Mouse (Mus musculus) MEL (cell line): ENCODE measurements around the gene Mpp3. TPM values are rescaled to one million over a fixed set of nuclear protein-coding genes. Genes with fewer than 3 reads are reported as not detected.

ENCODE experiments used
- DNase-seq: peaks from one replicate; pipeline ENCODE4 v3.0.0; 2011; ENCODE audit warnings: low read depth, low spot score
- H3K27ac ChIP-seq: 2 replicates; pipeline ENCODE4 v1.5.1; 2012; ENCODE audit warnings: low read depth, mild to moderate bottlenecking, control low read depth, low read length, moderate library complexity; ENCODE audit not compliant: control insufficient read depth
- H3K27me3 ChIP-seq, 2 experiments: fragments of 150-350 bp in 1 of 2; sonication (generic) in 1 of 2; 2 replicates each; pipeline ENCODE4 v1.6.1; 2012; ENCODE audit warnings: low read length in 2 of 2, mild to moderate bottlenecking in 2 of 2, improper control_type of control experiment in 1 of 2, moderate library complexity in 1 of 2; ENCODE audit not compliant: insufficient read depth in 2 of 2, control insufficient read depth in 1 of 2
- H3K36me3 ChIP-seq, 2 experiments: 2 replicates each; pipeline ENCODE4 v1.6.1; 2012 to 2014; ENCODE audit warnings: low read length in 2 of 2, improper control_type of control experiment in 1 of 2, inconsistent platforms in 1 of 2, mild to moderate bottlenecking in 1 of 2; ENCODE audit not compliant: insufficient read depth in 2 of 2, control insufficient read depth in 1 of 2
- H3K4me1 ChIP-seq, 2 experiments: fragments of 150-350 bp in 1 of 2; sonication (generic) in 1 of 2; 2 replicates each; pipeline ENCODE4 v1.6.1; 2012; ENCODE audit warnings: low read length in 2 of 2, improper control_type of control experiment in 1 of 2, mild to moderate bottlenecking in 1 of 2; ENCODE audit not compliant: insufficient read depth in 2 of 2, control insufficient read depth in 1 of 2
- H3K4me3 ChIP-seq, 2 experiments: fragments of 150-350 bp in 1 of 2; sonication (generic) in 1 of 2; 2 replicates each; pipeline ENCODE4 v1.5.1; 2012; ENCODE audit warnings: low read depth in 2 of 2, low read length in 2 of 2, mild to moderate bottlenecking in 2 of 2, moderate library complexity in 2 of 2, control low read depth in 1 of 2, improper control_type of control experiment in 1 of 2; ENCODE audit not compliant: control insufficient read depth in 1 of 2, insufficient read depth in 1 of 2
- H3K79me2 ChIP-seq: 2 replicates; pipeline ENCODE4 v1.6.1; 2012; ENCODE audit warnings: mild to moderate bottlenecking, low read length, moderate library complexity; ENCODE audit not compliant: control insufficient read depth, poor library complexity, insufficient read depth
- H3K9ac ChIP-seq: 2 replicates; pipeline ENCODE4 v1.6.1; 2012; ENCODE audit warnings: low read depth, mild to moderate bottlenecking, control low read depth, low read length, moderate library complexity; ENCODE audit not compliant: control insufficient read depth, poor library complexity, severe bottlenecking
- H3K9me3 ChIP-seq: fragments of 150-350 bp; sonication (generic); replicated peaks from 2 replicates; pipeline ENCODE4 v1.6.1; 2012; ENCODE audit warnings: mild to moderate bottlenecking, low read length, improper control_type of control experiment, moderate library complexity; ENCODE audit not compliant: insufficient read depth
- BHLHE40 ChIP-seq: IDR thresholded peaks from 2 replicates; pipeline ENCODE4 v1.6.1; 2012; ENCODE audit warnings: low read depth, mild to moderate bottlenecking, inconsistent platforms, low read length, improper control_type of control experiment, borderline replicate concordance
- CHD1 ChIP-seq: IDR thresholded peaks from 2 replicates; pipeline ENCODE4 v1.6.1; 2012; ENCODE audit warnings: low read depth, mild to moderate bottlenecking, inconsistent platforms, low read length, improper control_type of control experiment
- EP300 ChIP-seq, 2 experiments: IDR thresholded peaks; 2 replicates each; pipeline ENCODE4 v1.6.1; 2011; ENCODE audit warnings: improper control_type of control experiment in 2 of 2, low read length in 2 of 2, low read depth in 1 of 2, mild to moderate bottlenecking in 1 of 2
- ETS1 ChIP-seq: IDR thresholded peaks from 2 replicates; pipeline ENCODE4 v1.6.1; 2012; ENCODE audit warnings: low read depth, mild to moderate bottlenecking, inconsistent platforms, low read length, improper control_type of control experiment, moderate library complexity
- JUND ChIP-seq: IDR thresholded peaks from 2 replicates; pipeline ENCODE4 v1.6.1; 2011; ENCODE audit warnings: low read depth, mild to moderate bottlenecking, improper control_type of control experiment, low read length
- MAX ChIP-seq: IDR thresholded peaks from 2 replicates; pipeline ENCODE4 v1.6.1; 2011; ENCODE audit warnings: low read length, improper control_type of control experiment
- MXI1 ChIP-seq: IDR thresholded peaks from 2 replicates; pipeline ENCODE4 v1.6.1; 2011; ENCODE audit warnings: mild to moderate bottlenecking, low read depth, low read length, improper control_type of control experiment
- MYC ChIP-seq: IDR thresholded peaks from 2 replicates; pipeline ENCODE4 v1.6.1; 2011; ENCODE audit warnings: low read depth, mild to moderate bottlenecking, low read length, improper control_type of control experiment, moderate library complexity
- NRF1 ChIP-seq: IDR thresholded peaks from 2 replicates; pipeline ENCODE4 v1.6.1; 2014; ENCODE audit warnings: low read depth, mild to moderate bottlenecking, inconsistent platforms, low read length, improper control_type of control experiment, moderate library complexity; ENCODE audit not compliant: poor library complexity, insufficient read depth, severe bottlenecking
- POLR2A ChIP-seq, 2 experiments: IDR thresholded peaks; 2 replicates each; pipeline ENCODE4 v1.6.1; 2011 to 2012; ENCODE audit warnings: low read length in 2 of 2, mild to moderate bottlenecking in 2 of 2, control low read depth in 1 of 2, improper control_type of control experiment in 1 of 2, low read depth in 1 of 2, moderate library complexity in 1 of 2; ENCODE audit not compliant: control insufficient read depth in 1 of 2, insufficient read depth in 1 of 2, poor library complexity in 1 of 2
- POLR2AphosphoS2 ChIP-seq: IDR thresholded peaks from 2 replicates; pipeline ENCODE4 v1.6.1; 2011; ENCODE audit warnings: low read length, improper control_type of control experiment
- RCOR1 ChIP-seq: IDR thresholded peaks from 2 replicates; pipeline ENCODE4 v1.6.1; 2012; ENCODE audit warnings: low read depth, mild to moderate bottlenecking, inconsistent platforms, low read length, improper control_type of control experiment
- SMC3 ChIP-seq: IDR thresholded peaks from 2 replicates; pipeline ENCODE4 v1.6.1; 2011; ENCODE audit warnings: low read depth, low read length, improper control_type of control experiment
- TBP ChIP-seq: IDR thresholded peaks from 2 replicates; pipeline ENCODE4 v1.8.0; 2011; ENCODE audit warnings: low read depth, low read length, improper control_type of control experiment
- TCF12 ChIP-seq: IDR thresholded peaks from 2 replicates; pipeline ENCODE4 v1.6.1; 2014; ENCODE audit warnings: low read depth, mild to moderate bottlenecking, inconsistent platforms, low read length, improper control_type of control experiment, moderate library complexity
- UBTF ChIP-seq: IDR thresholded peaks from 2 replicates; pipeline ENCODE4 v1.6.1; 2012; ENCODE audit warnings: low read depth, mild to moderate bottlenecking, inconsistent platforms, low read length, improper control_type of control experiment, moderate library complexity, borderline replicate concordance; ENCODE audit not compliant: insufficient read depth
- USF2 ChIP-seq, 2 experiments: IDR thresholded peaks; 2 replicates each; pipeline ENCODE4 v1.6.1; 2011 to 2012; ENCODE audit warnings: improper control_type of control experiment in 2 of 2, low read length in 2 of 2, borderline replicate concordance in 1 of 2, inconsistent platforms in 1 of 2, low read depth in 1 of 2, mild to moderate bottlenecking in 1 of 2; ENCODE audit not compliant: insufficient read depth in 1 of 2
- ZC3H11A ChIP-seq: IDR thresholded peaks from 2 replicates; pipeline ENCODE4 v1.6.1; 2012; ENCODE audit warnings: low read depth, mild to moderate bottlenecking, inconsistent platforms, low read length, improper control_type of control experiment
- ZKSCAN1 ChIP-seq: IDR thresholded peaks from 2 replicates; pipeline ENCODE4 v1.6.1; 2012; ENCODE audit warnings: low read depth, mild to moderate bottlenecking, inconsistent platforms, low read length, improper control_type of control experiment, moderate library complexity
- ZMIZ1 ChIP-seq: IDR thresholded peaks from 2 replicates; pipeline ENCODE4 v1.6.1; 2012; ENCODE audit warnings: low read depth, mild to moderate bottlenecking, inconsistent platforms, low read length, improper control_type of control experiment, moderate library complexity
- polyA plus RNA-seq, 2 experiments: library from polyadenylated mRNA; stranded (reverse) in 1 of 2; unstranded in 1 of 2; fragments of >175 nt in 1 of 2; fragments of >200 nt in 1 of 2; gene quantifications; 2 replicates each; pipeline versions ENCODE4 v1.2.1 to v1.2.4; 2012; ENCODE audit warnings: low replicate concordance in 2 of 2, low read depth in 1 of 2; ENCODE audit not compliant: insufficient read length in 2 of 2, insufficient read depth in 1 of 2, missing spikeins in 1 of 2
- total RNA-seq: library from RNA; depleted of rRNA; stranded (reverse); fragments of 300-350 nt; gene quantifications from 2 replicates; pipeline ENCODE4 v1.2.3, GENCODE M21; 2012

Gene Mpp3
- total and polyA plus RNA-seq, 3 experiments = 5.5 to 7.1 TPM; not detected in 1

- Histone ChIP-seq H3K79me2 (no peaks in the 10 kb centered on the region), H3K27me3 (no peaks in the 10 kb centered on the region), H3K4me1 (no peaks in the 10 kb centered on the region), H3K9me3 (no peaks in the 10 kb centered on the region), H3K27ac (no peak overlapping the region), H3K36me3 (no peaks in the 10 kb centered on the region), H3K4me3 (no peak overlapping the region), H3K9ac (no peak overlapping the region)
- no peak for DNase-seq
- TF ChIP-seq ZC3H11A = no peak
- TF ChIP-seq EP300 (IDR thresholded peaks at IDR 0.05; ENCODE audit: low read depth in 1 of 2, low read length in 2 of 2) = no peak
- TF ChIP-seq USF2 (IDR thresholded peaks at IDR 0.05; ENCODE audit: borderline replicate concordance in 1 of 2, insufficient read depth in 1 of 2, low read depth in 1 of 2, low read length in 2 of 2) = no peak
These were observed 15.1 kb downstream of the Mpp3 start for GRCm38 (mm10) chr11:102013201-102013600.

DNA sequence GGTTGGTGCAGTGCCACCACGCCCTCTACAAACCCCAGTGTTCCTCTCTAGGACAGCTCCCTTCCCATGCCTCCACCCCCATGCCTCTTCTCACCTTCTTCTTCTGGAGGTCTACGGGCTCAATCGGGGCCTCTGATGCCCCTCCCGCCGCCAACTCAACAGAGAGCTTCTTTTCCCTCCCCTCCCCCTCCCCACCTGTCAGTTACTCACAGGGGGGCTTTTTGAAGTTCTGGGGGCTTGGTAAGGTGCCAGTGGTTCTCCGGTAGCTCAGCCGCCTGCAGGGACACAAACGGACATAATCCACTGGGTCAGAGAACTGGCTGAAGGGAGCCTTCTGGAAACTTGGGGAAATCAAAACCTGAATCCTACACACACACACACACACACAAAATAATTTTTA, 16.8 kb downstream of the Mpp3 start:
- no peak overlapping the region for H3K9ac ChIP-seq
- no peak for TF ChIP-seq UBTF
- no peak for TF ChIP-seq ETS1
- no peak for TF ChIP-seq RCOR1
- TF ChIP-seq NRF1 = no peak
- TF ChIP-seq POLR2A (IDR thresholded peaks at IDR 0.05; ENCODE audit: control insufficient read depth in 1 of 2, insufficient read depth in 1 of 2, low read depth in 1 of 2, low read length in 2 of 2, poor library complexity in 1 of 2) = no peak
- no peak for TF ChIP-seq ZKSCAN1
- TF ChIP-seq MAX = no peak
- TF ChIP-seq ZC3H11A = no peak
- TF ChIP-seq POLR2AphosphoS2 = no peak
- TF ChIP-seq CHD1 = no peak
- TF ChIP-seq BHLHE40 = no peak
- no peak for TF ChIP-seq SMC3
- no peak for TF ChIP-seq MYC
- no peak for TF ChIP-seq ZMIZ1
- TF ChIP-seq TBP = no peak
- no peak for TF ChIP-seq MXI1
- no peak for TF ChIP-seq TCF12
- no peak for TF ChIP-seq JUND
- TF ChIP-seq, all 39 proteins: peak for 0
- Histone ChIP-seq H3K4me1 (no peaks in the 10 kb centered on the region), H3K27me3 (no peaks in the 10 kb centered on the region), H3K9me3 (no peaks in the 10 kb centered on the region), H3K4me3 (no peak overlapping the region), H3K27ac (no peak overlapping the region), H3K36me3 (no peaks in the 10 kb centered on the region), H3K79me2 (no peaks in the 10 kb centered on the region)
- DNase-seq = no peak
